In genomic region chr4:101254015-101254414, GRCm38 (mm10) we compare ENCODE assay signal across 11 mouse cellular contexts. TPM values are rescaled to one million over a fixed set of nuclear protein-coding genes. Genes with fewer than 3 reads are reported as not detected.
A peak's percentile ranks its signal among the peaks of the same experiment; 100 is the strongest.
DNase-seq lines count a peak whose midpoint lies in the region; ATAC-seq and TF ChIP-seq lines count a peak whose summit lies in the region.
"Had no signal": no experiment of that assay in that cellular context is flagged by ENCODE, and none has a peak within 500 bp of the region (broad histone marks: within the 10 kb centered on the region; RNA-seq: fewer than 3 reads in every experiment).

No protein-coding gene starts in this region.

- H3K4me3 ChIP-seq in kidney, adult 2 months (ENCODE audit: insufficient read depth, low read depth, low read length), result no peak overlapping the region
- H3K4me3 ChIP-seq in bone marrow macrophage, adult 2 months (ENCODE audit: insufficient read depth, low read length), result no peak overlapping the region
- no peak overlapping the region for H3K4me3 ChIP-seq in liver, embryonic 11.5 days (ENCODE audit: low read depth, low read length)
- H3K4me3 ChIP-seq in stomach, embryonic 16.5 days (replicated peaks; ENCODE audit: low read length), result no peak overlapping the region
- H3K4me3 ChIP-seq in forebrain, embryonic 13.5 days, result no peak overlapping the region
- H3K4me3 ChIP-seq: hindbrain, embryonic 10.5 days had no signal

- peak overlapping the region; percentile 45; the same call in 1 of the 2 replicates for H3K4me2 ChIP-seq in liver, embryonic 11.5 days
- no peak overlapping the region for H3K4me2 ChIP-seq in stomach, embryonic 16.5 days (ENCODE audit: low read depth, low read length)
- no peak overlapping the region for H3K4me2 ChIP-seq in forebrain, embryonic 13.5 days

- WGBS in kidney, adult 2 months, result 70% methylated on average over 7 of the region's 7 CpGs
- 59% methylated on average over 7 of the region's 7 CpGs for WGBS in liver, embryonic 11.5 days
- WGBS in stomach, embryonic 16.5 days, result 79% methylated on average over 7 of the region's 7 CpGs
- 88% methylated on average over 7 of the region's 7 CpGs for WGBS in forebrain, embryonic 13.5 days

- intact Hi-C loops in left cerebral cortex, postnatal 14 days (cut with DNase I), result no loop called here

- H3K27ac ChIP-seq in kidney, adult 2 months (ENCODE audit: insufficient read depth, low read depth, low read length), result no peak overlapping the region
- H3K27ac ChIP-seq in bone marrow macrophage, adult 2 months (ENCODE audit: insufficient read depth, low read depth, low read length), result peak overlapping the region; percentile 50
- peak overlapping the region; percentile 29; the same call in 1 of the 2 replicates for H3K27ac ChIP-seq in liver, embryonic 11.5 days (ENCODE audit: low read depth, low read length)
- H3K27ac ChIP-seq in stomach, embryonic 16.5 days (ENCODE audit: low read length), result 0 out of 2 replicates have a peak overlapping the region, but pooled peaks have one; percentile 19
- H3K27ac ChIP-seq in forebrain, embryonic 13.5 days, result no peak overlapping the region
- H3K27ac ChIP-seq: hindbrain, embryonic 10.5 days had no signal

- no peak for TF ChIP-seq CTCF in kidney, adult 2 months (conservative IDR thresholded peaks at IDR 0.05; ENCODE audit: insufficient read depth, insufficient read length, low read depth, low read length)
- no peak for TF ChIP-seq CTCF in bone marrow macrophage, adult 2 months (IDR thresholded peaks at IDR 0.05; ENCODE audit: low read depth, low read length)

- H3K4me1 ChIP-seq in kidney, adult 2 months (ENCODE audit: control insufficient read depth, insufficient read depth, low read length), result peaks cover 42% of the 10 kb centered on the region
- H3K4me1 ChIP-seq in bone marrow macrophage, adult 2 months (ENCODE audit: control insufficient read depth, insufficient read depth, low read length), result peaks cover 59% of the 10 kb centered on the region
- H3K4me1 ChIP-seq in liver, embryonic 11.5 days (replicated peaks; ENCODE audit: control insufficient read depth, insufficient read depth, low read length), result peaks cover 50% of the 10 kb centered on the region
- H3K4me1 ChIP-seq in stomach, embryonic 16.5 days (ENCODE audit: control insufficient read depth, insufficient read depth, low read length), result peaks cover 25% of the 10 kb centered on the region
- no peaks in the 10 kb centered on the region for H3K4me1 ChIP-seq in forebrain, embryonic 13.5 days

- H3K9me3 ChIP-seq in liver, embryonic 11.5 days (ENCODE audit: control insufficient read depth, low read length), result no peaks in the 10 kb centered on the region
- H3K9me3 ChIP-seq in stomach, embryonic 16.5 days (replicated peaks; ENCODE audit: control insufficient read depth, low read length), result no peaks in the 10 kb centered on the region
- no peaks in the 10 kb centered on the region for H3K9me3 ChIP-seq in forebrain, embryonic 13.5 days (replicated peaks)
- H3K9me3 ChIP-seq: hindbrain, embryonic 10.5 days had no signal

- no peaks in the 10 kb centered on the region for H3K36me3 ChIP-seq in kidney, adult 2 months (ENCODE audit: control insufficient read depth, insufficient read depth, low read length)
- H3K36me3 ChIP-seq in liver, embryonic 11.5 days (ENCODE audit: control insufficient read depth, insufficient read depth, low read length), result no peaks in the 10 kb centered on the region
- H3K36me3 ChIP-seq in stomach, embryonic 16.5 days (ENCODE audit: control insufficient read depth, insufficient read depth, low read length), result no peaks in the 10 kb centered on the region
- H3K36me3 ChIP-seq in forebrain, embryonic 13.5 days (ENCODE audit: poor library complexity, severe bottlenecking), result no peaks in the 10 kb centered on the region
- H3K36me3 ChIP-seq: hindbrain, embryonic 10.5 days had no signal

- no peak overlapping the region for H3K9ac ChIP-seq in liver, embryonic 11.5 days (ENCODE audit: low read depth, low read length)
- no peak overlapping the region for H3K9ac ChIP-seq in stomach, embryonic 16.5 days (ENCODE audit: low read length)
- no peak overlapping the region for H3K9ac ChIP-seq in forebrain, embryonic 13.5 days

- H3K27me3 ChIP-seq in kidney, adult 2 months (replicated peaks; ENCODE audit: control insufficient read depth, insufficient read depth, low read length), result no peaks in the 10 kb centered on the region
- H3K27me3 ChIP-seq in liver, embryonic 11.5 days (replicated peaks; ENCODE audit: control insufficient read depth, insufficient read depth, low read length), result no peaks in the 10 kb centered on the region
- no peaks in the 10 kb centered on the region for H3K27me3 ChIP-seq in stomach, embryonic 16.5 days (ENCODE audit: control insufficient read depth, insufficient read depth, low read length)
- H3K27me3 ChIP-seq in forebrain, embryonic 13.5 days, result no peaks in the 10 kb centered on the region

- peak; percentile 26 for DNase-seq in kidney, postnatal 10 days
- no peak for DNase-seq in kidney, adult 2 months
- DNase-seq in liver, embryonic 11.5 days (ENCODE audit: low spot score), result no peak
- DNase-seq in urinary bladder, postnatal 36 days (ENCODE audit: low spot score in 2 of 2), result no peak
- DNase-seq in left cerebral cortex, postnatal 14 days (ENCODE audit: low spot score in 2 of 2), result no peak
- DNase-seq: layer of hippocampus, postnatal 36 days had no signal

- no peak for ATAC-seq in liver, embryonic 11.5 days (replicated peaks; ENCODE audit: low FRiP score)
- no peak for ATAC-seq in stomach, embryonic 16.5 days (ENCODE audit: insufficient read depth, low FRiP score)
- ATAC-seq in forebrain, embryonic 13.5 days, result no peak
- ATAC-seq: midbrain, embryonic 16.5 days had no signal

- no peak for TF ChIP-seq POLR2A in kidney, adult 2 months (IDR thresholded peaks at IDR 0.05; ENCODE audit: low read depth, low read length)
- TF ChIP-seq POLR2A in bone marrow macrophage, adult 2 months (IDR thresholded peaks at IDR 0.05; ENCODE audit: borderline replicate concordance, low read depth, low read length), result no peak

RNA-seq across cellular contexts. Expression of gene Jak1, which starts 11.1 kb away (rescaled TPM):
- 38.5 and 46.5 TPM in 2 replicates for polyA plus RNA-seq in kidney, adult 2 months (2012; rRNA removed)
- 108 and 127 TPM in 2 replicates for polyA plus RNA-seq in bone marrow macrophage, adult 2 months (2012; ENCODE audit: insufficient read depth, insufficient read length, missing spikeins)
- 80.0 and 83.0 TPM in 2 replicates for polyA plus RNA-seq in liver, embryonic 11.5 days (2014; fragmentation: Nextera tagmentation; extraction: Ambion mirVana)
- polyA plus RNA-seq in stomach, embryonic 16.5 days (2015; fragmentation: Nextera tagmentation; extraction: Ambion mirVana), result 91.4 and 95.3 TPM in 2 replicates
- polyA plus RNA-seq in forebrain, embryonic 13.5 days (2015; fragmentation: Nextera tagmentation; extraction: Ambion mirVana), result 33.5 and 37.5 TPM in 2 replicates
- total RNA-seq in left cerebral cortex, postnatal 14 days (2021), result 100 to 1,000 TPM; 117 to 120 TPM

Comparison
In these comparisons a context has a peak if more than half of its experiments do, and no peak if none do; other contexts are left out.
1. H3K27ac ChIP-seq: peak in bone marrow macrophage, adult 2 months (single experiment), liver, embryonic 11.5 days (single experiment) and stomach, embryonic 16.5 days (single experiment); none in kidney, adult 2 months (single experiment) and forebrain, embryonic 13.5 days (single experiment).